Mouse (Mus musculus) spleen, postnatal 4 days (tissue): ENCODE data around the gene Slc10a7.
"Not testable (repeated sequence)": the region's sequence is repeated elsewhere in the genome, so short reads cannot be mapped to it uniquely, and the experiment has no call there.

Experiments
- DNase-seq, 2 experiments: peaks; one replicate each; pipeline ENCODE4 v3.0.0; 2022; ENCODE audit warnings: low spot score in 2 of 2

Gene Slc10a7

DNA sequence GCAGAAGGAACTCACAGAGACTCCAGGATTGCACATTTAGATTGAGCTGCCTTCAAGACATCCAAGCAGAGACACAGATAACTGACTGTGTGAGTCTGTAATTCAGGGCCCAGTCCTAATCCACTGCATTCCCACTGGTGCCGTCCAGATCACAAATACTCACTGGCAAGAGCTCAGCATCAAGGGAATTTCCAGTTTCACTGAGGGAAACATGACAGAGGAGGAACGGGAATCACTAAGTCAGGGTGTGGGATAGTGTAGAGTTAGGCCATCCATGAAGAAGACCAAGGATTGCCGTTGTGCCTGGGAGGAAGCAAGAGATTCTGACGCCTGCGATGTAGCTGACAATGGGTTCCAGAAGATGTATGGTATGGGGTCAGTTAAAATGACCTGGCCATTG lies 159.1 kb downstream of the Slc10a7 start:
- no peak for DNase-seq

GRCm38 (mm10) chr8:78670241-78670640 lies 161.1 kb downstream of the Slc10a7 start:
- DNase-seq: no peak

- no peak for DNase-seq
Observed at GRCm38 (mm10) chr8:78678541-78679219, 169.5 kb downstream of the Slc10a7 start.

DNA sequence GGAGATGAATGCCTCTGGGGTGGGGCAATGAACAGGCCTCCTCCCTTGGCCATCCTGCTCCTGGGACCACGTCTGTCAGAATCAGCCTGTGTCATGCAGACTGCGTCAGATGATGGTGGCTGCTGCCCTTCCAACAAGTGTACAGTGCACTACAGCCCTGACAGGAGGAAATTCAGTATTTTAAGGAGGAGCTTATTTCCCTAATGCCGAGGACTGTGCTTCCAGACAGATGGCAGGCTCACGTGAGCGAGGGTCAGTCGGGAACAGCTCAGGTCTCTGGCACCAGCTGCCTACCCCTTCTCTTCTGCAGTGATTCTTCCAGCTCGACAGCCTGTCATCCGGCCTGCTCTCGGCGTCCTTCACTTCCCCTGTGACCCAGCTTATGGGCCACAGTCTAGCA lies 181.6 kb downstream of the Slc10a7 start:
- no peak for DNase-seq

GRCm38 (mm10) chr8:78698331-78698741 lies 189.2 kb downstream of the Slc10a7 start:
- DNase-seq: no peak

DNA sequence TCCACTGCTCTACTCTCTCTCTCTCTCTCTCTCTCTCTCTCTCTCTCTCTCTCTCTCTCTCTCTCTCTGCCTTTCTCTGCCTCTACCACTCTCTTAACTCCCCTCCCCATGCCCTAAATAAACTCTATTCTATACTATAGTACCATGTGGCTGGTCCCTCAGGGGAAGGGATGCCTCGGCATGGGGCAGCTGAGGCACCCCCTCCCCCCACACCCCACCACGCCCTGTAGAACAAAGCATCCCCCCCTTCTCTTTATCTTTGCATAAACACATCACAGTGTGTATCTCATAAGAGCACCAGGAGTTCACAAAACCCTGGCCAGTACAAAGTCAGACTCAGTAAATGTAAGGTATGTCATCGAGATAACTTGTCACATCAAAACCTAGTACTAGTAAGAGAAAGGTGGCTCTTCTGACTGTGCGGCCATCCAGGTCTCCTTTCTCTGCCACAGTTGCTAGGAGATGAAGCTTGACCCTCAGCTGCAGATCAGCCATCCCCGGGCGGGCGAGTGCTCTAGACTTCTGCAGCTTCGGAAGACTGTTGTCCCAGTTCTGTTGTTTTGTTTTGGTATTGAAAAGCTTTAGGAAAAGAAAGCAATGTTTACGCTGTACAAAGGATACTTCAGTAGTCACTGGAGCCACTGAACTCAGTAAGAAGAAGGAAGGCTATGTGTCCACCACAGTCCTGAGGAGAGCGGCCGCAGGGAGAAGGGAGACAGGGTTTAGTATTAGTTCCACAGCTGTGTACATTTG lies 194.1 kb downstream of the Slc10a7 start:
- DNase-seq: no peak

DNA sequence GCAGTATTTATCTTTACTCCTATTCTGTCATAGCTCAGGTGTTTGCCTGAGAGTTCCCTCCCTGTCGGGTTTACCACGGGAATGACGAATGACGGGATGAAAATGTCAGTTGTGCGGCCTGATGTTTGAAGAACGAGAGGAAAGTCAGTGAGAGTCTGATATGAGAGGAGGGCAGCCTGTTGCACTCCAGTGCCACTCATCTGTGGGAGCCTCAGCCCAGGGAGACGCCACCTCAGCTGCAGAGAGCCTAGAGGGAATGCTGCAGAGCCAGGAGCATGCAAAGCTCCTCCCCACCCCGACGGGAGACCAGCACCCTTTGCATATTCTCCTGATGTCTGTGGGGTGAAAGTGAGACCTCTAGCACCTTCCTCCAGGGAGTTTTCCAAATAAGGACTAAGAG lies 196.8 kb downstream of the Slc10a7 start:
- DNase-seq: no peak

DNA sequence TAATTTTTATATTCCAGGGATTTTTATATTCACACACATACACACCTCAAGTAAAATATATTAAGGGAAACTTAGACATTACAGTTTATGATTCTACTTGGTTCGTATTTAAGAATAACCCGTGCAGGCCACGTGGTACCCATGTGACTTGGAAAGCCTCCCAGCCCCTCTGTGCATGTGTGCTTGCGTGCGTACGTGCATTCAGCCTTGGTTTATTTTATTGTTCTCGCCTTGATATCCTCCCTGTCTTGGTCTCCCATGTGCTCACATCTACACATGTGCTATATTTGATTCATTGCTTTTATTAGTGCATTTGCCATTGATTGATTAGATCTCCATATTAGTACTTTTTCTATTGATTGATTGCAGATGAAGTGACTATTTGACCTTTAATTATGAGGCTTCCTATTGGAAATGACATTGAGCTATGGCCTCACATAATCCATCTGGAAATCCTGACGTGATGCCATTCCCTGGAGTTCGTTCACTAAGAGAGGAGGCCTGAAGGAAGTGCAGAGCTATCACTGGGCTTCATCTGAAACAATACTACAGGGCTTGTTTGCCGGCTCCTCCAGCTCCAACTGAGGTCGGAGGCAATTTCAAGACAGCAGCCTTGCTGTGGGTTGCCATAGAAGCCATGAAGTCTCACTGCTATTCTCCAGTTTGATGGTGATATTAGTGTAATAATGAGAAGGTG lies 200.9 kb downstream of the Slc10a7 start:
- DNase-seq: no peak

DNA sequence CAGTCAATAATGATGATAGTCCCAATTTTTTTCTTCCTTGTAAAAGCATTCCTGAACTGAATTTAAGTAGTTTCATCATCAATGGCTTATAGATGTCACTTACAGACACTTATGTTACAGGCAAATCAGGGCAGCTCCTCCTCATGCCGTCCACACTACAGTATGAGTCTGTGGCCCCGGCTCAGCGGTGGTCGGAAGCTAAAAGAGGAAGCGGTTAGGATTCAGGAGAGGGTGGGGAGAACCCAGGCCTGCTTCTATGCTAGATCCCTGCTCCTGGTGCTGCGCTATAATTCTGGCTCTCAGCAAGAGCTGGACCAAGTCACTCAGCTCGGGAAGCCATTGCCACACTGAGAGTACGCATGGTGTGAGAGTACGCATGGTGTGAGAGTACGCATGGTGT lies 201.8 kb downstream of the Slc10a7 start:
- no peak for DNase-seq

DNA sequence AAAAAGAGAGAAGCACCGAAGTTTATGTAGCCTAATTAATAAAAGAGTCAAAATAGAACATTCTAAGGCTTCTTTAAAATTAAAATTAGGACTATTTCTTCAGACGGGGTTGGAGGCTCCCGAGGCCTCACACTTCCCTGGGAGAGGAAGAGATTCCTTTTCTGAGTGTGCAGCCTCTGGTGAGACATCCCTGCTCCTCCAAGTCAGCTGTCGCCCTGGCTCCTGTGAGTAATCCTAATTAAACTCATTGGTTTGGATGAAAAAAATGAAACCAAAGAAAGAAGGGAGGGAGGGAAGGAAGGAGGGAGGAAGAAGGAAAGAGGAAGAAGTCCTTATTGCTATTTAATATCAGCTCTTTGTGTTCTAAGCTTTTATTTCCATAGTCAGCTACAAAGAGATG lies 205.7 kb downstream of the Slc10a7 start:
- DNase-seq: no peak

DNA sequence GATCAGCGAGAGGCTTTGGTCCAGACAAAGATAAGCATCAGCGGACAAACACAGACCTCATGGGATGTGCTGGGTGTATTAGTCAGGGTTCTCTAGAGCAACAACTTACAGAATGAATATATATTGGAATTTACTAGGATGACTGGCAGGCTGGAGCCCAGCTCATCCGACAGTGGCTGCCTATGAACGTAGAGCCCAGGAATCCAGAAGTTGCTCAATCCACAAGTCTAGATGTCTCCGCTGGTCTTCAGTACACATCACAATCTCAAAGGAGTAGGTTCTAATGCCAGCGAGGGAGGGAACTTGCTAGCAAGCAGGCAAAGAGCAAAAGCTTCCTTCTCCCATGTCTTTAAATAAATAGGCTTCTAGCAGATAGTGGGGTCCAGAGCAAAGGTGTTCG lies 207.4 kb downstream of the Slc10a7 start:
- DNase-seq: no peak

GRCm38 (mm10) chr8:78717191-78717590 lies 208.0 kb downstream of the Slc10a7 start:
- not testable (repeated sequence) for DNase-seq

GRCm38 (mm10) chr8:78719279-78720040 lies 210.3 kb downstream of the Slc10a7 start:
- DNase-seq: no peak

- DNase-seq: no peak
Observed at GRCm38 (mm10) chr8:78720041-78720414, 210.9 kb downstream of the Slc10a7 start.

GRCm38 (mm10) chr8:78721576-78721975 lies 212.4 kb downstream of the Slc10a7 start:
- no peak for DNase-seq

GRCm38 (mm10) chr8:78722201-78722600 lies 213.1 kb downstream of the Slc10a7 start:
- DNase-seq: no peak

DNA sequence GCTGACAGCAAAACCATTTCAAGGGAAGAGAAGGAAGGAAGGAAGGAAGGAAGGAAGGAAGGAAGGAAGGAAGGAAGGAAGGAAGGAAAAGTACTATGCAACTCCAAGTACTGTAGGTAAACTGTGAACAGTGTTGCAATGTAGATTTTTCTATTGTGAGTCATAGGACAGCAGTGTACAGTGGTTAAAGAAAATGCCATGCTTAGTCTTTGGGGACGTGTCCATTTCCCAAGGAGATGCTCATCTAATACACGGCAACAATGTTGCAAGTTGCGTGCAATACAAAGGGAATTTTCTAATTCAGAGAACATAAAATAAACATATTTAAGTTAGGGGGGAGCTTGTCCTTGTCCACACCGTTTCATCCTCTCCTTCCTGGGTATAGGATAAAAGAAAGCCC lies 215.7 kb downstream of the Slc10a7 start:
- no peak for DNase-seq

DNA sequence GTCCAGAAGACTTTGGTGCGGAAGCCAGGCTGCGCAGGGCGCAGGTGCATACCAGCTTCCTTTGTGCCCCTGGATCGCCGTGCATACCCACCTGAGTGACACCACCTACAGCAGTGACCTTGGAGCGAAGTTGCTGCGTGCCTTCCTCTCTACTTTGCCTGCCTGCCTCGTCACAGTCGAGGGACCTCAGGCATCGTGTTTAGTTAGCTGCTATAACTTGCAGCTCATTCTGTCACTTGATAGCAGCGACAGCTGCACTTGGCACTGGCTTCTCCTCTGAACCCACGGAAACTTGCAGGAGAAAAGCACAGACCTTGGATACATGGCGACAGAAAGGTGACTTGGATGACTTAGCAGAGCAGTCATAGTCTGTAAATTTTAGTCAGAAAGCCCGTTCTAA lies 219.1 kb downstream of the Slc10a7 start:
- no peak for DNase-seq

- DNase-seq: no peak
Observed at GRCm38 (mm10) chr8:78732410-78732809, 223.3 kb downstream of the Slc10a7 start.

- DNase-seq: no peak
Observed at GRCm38 (mm10) chr8:78732995-78733512, 223.9 kb downstream of the Slc10a7 start.

- no peak for DNase-seq
Observed at GRCm38 (mm10) chr8:78734721-78735517, 225.8 kb downstream of the Slc10a7 start.
